In genomic region chr8:109565498-109566333, GRCm38 (mm10) we compare ENCODE assay signal across 8 mouse cellular contexts. TPM values are rescaled to one million over a fixed set of nuclear protein-coding genes. Genes with fewer than 3 reads are reported as not detected.
DNase-seq lines count a peak whose midpoint lies in the region; ATAC-seq lines count a peak whose summit lies in the region.

Gene Dhx38 (minus strand): TSS chr8:109565861.
Gene Txnl4b (plus strand): TSS chr8:109565892.

- intact Hi-C loops in gastrocnemius, postnatal 14 days (cut with DNase I; ENCODE audit: low total_unique reads): no loop called here
- intact Hi-C loops in left cerebral cortex, postnatal 10 days (cut with DNase I): loop anchor here (2.0 kb wide), 1 partner anchor 43 kb away; the partner anchor contains the start of gene Dhodh

- peak; percentile 98 for ATAC-seq in inflammation-experienced regulatory T-cells, adult 6 months
- ATAC-seq in megakaryocyte-erythroid progenitor cell, adult 5-6 weeks (replicated peaks; ENCODE audit: low FRiP score, low TSS enrichment, poor library complexity, severe bottlenecking): peak; percentile 96

- peak; percentile 99 to 100 for DNase-seq in adrenal gland, adult (ENCODE audit: inconsistent age in 2 of 2, low spot score in 1 of 2)
- peak; percentile 100 for DNase-seq in embryo, embryonic 10.5 days (ENCODE audit: low spot score)
- peak; percentile 98 for DNase-seq in gastrocnemius, postnatal 14 days
- peak; percentile 98 to 99 for DNase-seq in left cerebral cortex, postnatal 10 days (ENCODE audit: extremely low spot score in 1 of 2, low spot score in 2 of 2)
- peak; percentile 99 for DNase-seq in right cerebral cortex, postnatal 25 days
- DNase-seq in urinary bladder, postnatal 4 days (ENCODE audit: low spot score in 2 of 2): peak; percentile 98

RNA-seq across cellular contexts. Expression of gene Dhx38, which starts in this region (rescaled TPM):
- total RNA-seq in gastrocnemius, postnatal 14 days (2021): 10 to 100 TPM; 10.1 to 10.3 TPM
- polyA plus RNA-seq in inflammation-experienced regulatory T-cells, adult 6 months (2017; shearing (Covaris generic)): 10 to 100 TPM; 12.1 to 13.6 (median 13.0) TPM
- total RNA-seq in left cerebral cortex, postnatal 10 days (2021): 10 to 100 TPM; 21.9 to 24.1 TPM
- total RNA-seq in megakaryocyte-erythroid progenitor cell, adult 5-6 weeks (2014; fragmentation: Nextera tagmentation): 21.0 and 26.5 TPM in 2 replicates
- 40.9 and 47.8 TPM in 2 replicates for total RNA-seq in megakaryocyte-erythroid progenitor cell, adult 5-6 weeks (2017)

RNA-seq across cellular contexts. Expression of gene Txnl4b, which starts in this region (rescaled TPM):
- total RNA-seq in gastrocnemius, postnatal 14 days (2021): 1 to 10 TPM; 6.2 to 6.4 TPM
- 10 to 100 TPM; 15.1 to 24.2 (median 15.5) TPM for polyA plus RNA-seq in inflammation-experienced regulatory T-cells, adult 6 months (2017; shearing (Covaris generic))
- 10 to 100 TPM; 10.7 to 11.7 TPM for total RNA-seq in left cerebral cortex, postnatal 10 days (2021)
- total RNA-seq in megakaryocyte-erythroid progenitor cell, adult 5-6 weeks (2014; fragmentation: Nextera tagmentation): 3.1 and 6.8 TPM in 2 replicates
- 7.5 and 11.0 TPM in 2 replicates for total RNA-seq in megakaryocyte-erythroid progenitor cell, adult 5-6 weeks (2017)

Comparison
In these comparisons a context has a peak if more than half of its experiments do, and no peak if none do; other contexts are left out.
1. Peak in every context shown above with its lines: DNase-seq and ATAC-seq.